Mouse (Mus musculus): ENCODE measurements at regions not wholly inside any gene's neighbourhood (a gene's known extent, or its start where the extent isn't known, plus 50 kb on each side); places are given as distances from the start of the nearest gene placed in this dataset.

GRCm38 (mm10) chrX:21293666-21294065 is 118.2 kb upstream of the Gm21876 start:
- peak; percentile 57 for DNase-seq (ENCODE audit: low read depth, low spot score)

- peak; percentile 31 for DNase-seq (ENCODE audit: low read depth, low spot score)
These were observed 120.0 kb upstream of the Gm21876 start for GRCm38 (mm10) chrX:21295460-21295859.

GRCm38 (mm10) chrX:21297349-21297748 is 121.9 kb upstream of the Gm21876 start:
- DNase-seq (ENCODE audit: low read depth, low spot score) = no peak

GRCm38 (mm10) chrX:21334499-21335032 is 149.8 kb upstream of the Agtr2 start:
- DNase-seq (ENCODE audit: low read depth, low spot score) = no peak

GRCm38 (mm10) chrX:21344397-21344796 is 139.9 kb upstream of the Agtr2 start:
- DNase-seq (ENCODE audit: low read depth, low spot score) = no peak

GRCm38 (mm10) chrX:21350503-21350902 is 133.8 kb upstream of the Agtr2 start:
- peak; percentile 70 for DNase-seq (ENCODE audit: low read depth, low spot score)

- DNase-seq (ENCODE audit: low read depth, low spot score) = peak; percentile 71
These were observed 132.0 kb upstream of the Agtr2 start for GRCm38 (mm10) chrX:21352350-21352749.

- DNase-seq (ENCODE audit: low read depth, low spot score) = no peak
These were observed 123.3 kb upstream of the Agtr2 start for GRCm38 (mm10) chrX:21360771-21361667.

GRCm38 (mm10) chrX:21385221-21385620 is 99.1 kb upstream of the Agtr2 start:
- peak; percentile 36 for DNase-seq (ENCODE audit: low read depth, low spot score)

GRCm38 (mm10) chrX:21389992-21390391 is 94.4 kb upstream of the Agtr2 start:
- DNase-seq (ENCODE audit: low read depth, low spot score) = no peak

- DNase-seq (ENCODE audit: low read depth, low spot score) = no peak
These were observed 91.1 kb upstream of the Agtr2 start for GRCm38 (mm10) chrX:21393212-21393611.

GRCm38 (mm10) chrX:21424797-21425196 is 59.5 kb upstream of the Agtr2 start:
- DNase-seq (ENCODE audit: low read depth, low spot score) = peak; percentile 60

- peak; percentile 2 for DNase-seq (ENCODE audit: low read depth, low spot score)
These were observed 56.3 kb upstream of the Agtr2 start for GRCm38 (mm10) chrX:21428081-21428480.

GRCm38 (mm10) chrX:21433501-21433900 is 50.8 kb upstream of the Agtr2 start:
- DNase-seq (ENCODE audit: low read depth, low spot score) = no peak

Measured in 3T3-L1 (cell line).